Mouse (Mus musculus): ENCODE measurements at regions not wholly inside any gene's neighbourhood (a gene's known extent, or its start where the extent isn't known, plus 50 kb on each side); places are given as distances from the start of the nearest gene placed in this dataset.

- TF ChIP-seq CTCF (IDR thresholded peaks at IDR 0.05; ENCODE audit: control insufficient read depth, insufficient read depth, insufficient read length), result no peak
- TF ChIP-seq CEBPB (IDR thresholded peaks at IDR 0.05; ENCODE audit: low read depth), result no peak
These were observed 91.0 kb upstream of the Ccnd2 start for GRCm38 (mm10) chr6:127243032-127243431.
